Mouse (Mus musculus): Measurements from ENCODE around the gene Spata46. TPM values are rescaled to one million over a fixed set of nuclear protein-coding genes. Genes with fewer than 3 reads are reported as not detected.
A peak's percentile ranks its signal among the peaks of the same experiment; 100 is the strongest.

Spata46 gene
- total RNA-seq (2021): not detected
- long read RNA-seq, experiment 1, partial matches to known transcripts: 0 of 8 reads
- long read RNA-seq, experiment 1, other reads (novel, unspliced or antisense): 8 of 8 reads
- long read RNA-seq, experiment 2, partial matches to known transcripts: 0 of 3 reads
- long read RNA-seq, experiment 2, other reads (novel, unspliced or antisense): 3 of 3 reads

- H3K27ac ChIP-seq: no peak within 1 kb of the TSS
- H3K4me3 ChIP-seq: no peak within 1 kb of the TSS
- DNase-seq (ENCODE audit: low spot score in 2 of 2): no peak
- TF ChIP-seq CTCF (conservative IDR thresholded peaks at IDR 0.05): no peak
Measured at GRCm38 (mm10) chr1:170308503-170308902, at the start of gene Spata46. Gene Spata46 (plus strand): TSS chr1:170308803.

GRCm38 (mm10) chr1:170270281-170270680 lies 38.3 kb upstream of the Spata46 start:
- TF ChIP-seq CTCF (conservative IDR thresholded peaks at IDR 0.05): no peak
- Histone ChIP-seq H3K4me3 (no peak overlapping the region), H3K27ac (no peak overlapping the region)
- DNase-seq (ENCODE audit: low spot score in 2 of 2): no peak

- no peak for DNase-seq (ENCODE audit: low spot score in 2 of 2)
- no peak for TF ChIP-seq CTCF (conservative IDR thresholded peaks at IDR 0.05)
- Histone ChIP-seq H3K4me3 (no peak overlapping the region), H3K27ac (no peak overlapping the region)
Measured at GRCm38 (mm10) chr1:170270696-170271095, 37.9 kb upstream of the Spata46 start.

DNA sequence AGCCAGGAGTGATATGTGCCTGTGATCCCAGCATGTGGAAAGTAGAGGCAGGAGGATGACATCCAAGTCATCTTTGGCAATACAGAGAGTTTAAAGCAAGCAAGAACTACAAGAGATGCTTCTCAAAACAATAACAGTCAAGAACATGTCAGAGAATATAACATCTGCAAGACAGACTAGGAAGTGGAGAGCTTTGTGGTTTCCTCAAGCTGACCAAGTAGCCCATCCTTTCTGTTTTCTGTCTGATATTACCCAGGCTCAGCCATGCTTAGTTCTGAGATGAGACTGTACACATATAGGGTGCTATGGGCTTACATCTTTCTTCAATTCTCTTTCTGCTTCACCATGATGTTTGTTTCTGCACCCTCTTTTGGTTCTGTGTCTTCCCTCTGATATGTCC lies 35.4 kb upstream of the Spata46 start:
- DNase-seq (ENCODE audit: low spot score in 2 of 2): no peak
- Histone ChIP-seq H3K27ac (no peak overlapping the region), H3K4me3 (no peak overlapping the region)
- TF ChIP-seq CTCF (conservative IDR thresholded peaks at IDR 0.05): no peak

DNA sequence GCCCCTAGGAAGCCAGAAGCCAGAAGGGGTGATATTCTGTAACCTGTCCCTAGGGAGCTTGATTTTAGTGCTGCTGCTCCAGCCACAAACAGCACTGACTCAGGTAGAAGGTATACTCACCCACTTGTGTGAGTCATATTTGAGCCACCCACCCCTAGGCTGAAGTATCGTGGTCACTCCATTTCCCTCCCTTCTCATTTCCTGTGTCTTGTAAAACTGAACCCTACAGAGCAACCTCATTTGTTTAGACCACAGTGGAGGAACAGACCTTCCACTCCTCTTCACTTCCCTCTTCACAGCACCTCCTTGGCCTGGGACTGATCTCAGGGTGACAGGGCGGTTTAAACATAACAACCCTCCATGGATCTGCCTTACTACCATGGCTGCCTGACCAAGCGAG lies 31.6 kb upstream of the Spata46 start, which contains the start of gene Sh2d1b1:
Gene Sh2d1b1 (plus strand): TSS at position 305 of the 400 bp plus-strand sequence.
- TF ChIP-seq CTCF (conservative IDR thresholded peaks at IDR 0.05): no peak
- DNase-seq (ENCODE audit: low spot score in 2 of 2): no peak
- Histone ChIP-seq H3K4me3 (no peak within 1 kb of the TSS), H3K27ac (no peak within 1 kb of the TSS)

DNA sequence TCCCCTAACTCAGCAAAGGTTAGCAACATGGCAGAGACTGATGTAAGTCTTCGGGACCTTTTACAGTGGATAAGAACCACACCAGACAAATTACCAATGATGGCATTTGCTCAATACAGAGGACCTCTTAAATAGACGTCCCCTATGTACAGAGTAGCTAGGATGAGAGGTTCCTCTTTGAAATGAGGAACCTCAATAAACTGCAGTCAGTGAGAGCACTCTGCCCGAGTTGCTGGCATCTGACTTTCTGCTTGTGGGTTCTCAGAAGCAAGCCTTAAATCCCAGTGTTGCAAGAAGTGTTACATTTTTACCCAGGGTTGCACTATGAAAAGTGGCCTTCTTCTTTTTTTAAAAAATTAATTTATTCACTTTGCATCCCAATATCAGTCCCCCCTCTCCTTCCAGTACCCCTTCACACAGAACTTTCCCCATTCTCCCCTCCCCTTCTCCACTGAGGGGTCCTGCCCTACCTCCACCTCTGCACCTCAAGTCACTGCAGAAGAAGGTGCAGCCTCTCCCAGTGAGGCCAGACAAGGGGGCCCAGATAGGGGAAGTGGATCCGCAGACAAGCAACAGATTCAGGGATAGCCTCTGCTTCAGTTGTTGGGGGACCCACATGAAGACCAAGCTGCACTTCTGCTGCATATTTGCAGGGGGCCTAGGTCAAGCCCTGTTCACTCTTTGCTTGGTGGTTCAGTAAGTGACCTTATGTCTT lies 26.0 kb upstream of the Spata46 start:
- TF ChIP-seq CTCF (conservative IDR thresholded peaks at IDR 0.05): no peak
- no peak overlapping the region for H3K27ac ChIP-seq
- no peak overlapping the region for H3K4me3 ChIP-seq
- no peak for DNase-seq (ENCODE audit: low spot score in 2 of 2)

DNA sequence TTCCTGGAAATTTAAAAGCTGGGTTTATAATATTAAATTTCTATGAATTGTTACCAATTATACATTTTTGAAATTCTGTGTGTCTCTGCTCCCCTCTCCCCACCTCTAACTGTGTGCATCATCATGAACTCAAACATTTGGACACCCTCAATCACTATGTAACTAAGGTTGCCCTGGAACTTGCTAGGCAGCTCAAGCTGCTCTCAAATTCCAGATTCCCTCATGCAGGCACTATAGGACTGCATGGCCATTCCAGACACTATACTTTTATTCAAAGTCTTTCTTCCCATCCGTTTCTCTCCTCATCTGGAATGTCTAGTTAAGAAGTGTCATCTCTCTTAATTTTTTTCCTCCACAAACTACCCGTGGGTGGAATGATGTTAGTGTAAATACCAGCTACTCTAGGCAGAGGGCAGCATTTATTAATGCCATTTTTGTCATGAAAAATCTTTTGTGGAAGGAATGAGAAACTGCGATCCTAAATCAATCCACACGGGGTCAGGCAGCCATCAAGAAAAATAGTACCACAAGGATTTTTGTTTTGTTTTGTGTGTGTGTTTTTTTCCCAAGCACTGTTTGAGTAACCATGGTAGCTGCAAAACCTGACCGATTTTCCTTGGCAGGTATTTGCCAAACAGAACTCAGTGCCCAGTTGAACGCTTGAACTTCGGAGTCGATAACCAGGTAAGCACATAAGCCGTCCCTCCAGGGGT lies 16.2 kb upstream of the Spata46 start:
- peak; percentile 96 for TF ChIP-seq CTCF (conservative IDR thresholded peaks at IDR 0.05)
- peak overlapping the region; percentile 53 for H3K27ac ChIP-seq
- peak; percentile 70 to 72 for DNase-seq (ENCODE audit: low spot score in 2 of 2)
- H3K4me3 ChIP-seq: no peak overlapping the region

DNA sequence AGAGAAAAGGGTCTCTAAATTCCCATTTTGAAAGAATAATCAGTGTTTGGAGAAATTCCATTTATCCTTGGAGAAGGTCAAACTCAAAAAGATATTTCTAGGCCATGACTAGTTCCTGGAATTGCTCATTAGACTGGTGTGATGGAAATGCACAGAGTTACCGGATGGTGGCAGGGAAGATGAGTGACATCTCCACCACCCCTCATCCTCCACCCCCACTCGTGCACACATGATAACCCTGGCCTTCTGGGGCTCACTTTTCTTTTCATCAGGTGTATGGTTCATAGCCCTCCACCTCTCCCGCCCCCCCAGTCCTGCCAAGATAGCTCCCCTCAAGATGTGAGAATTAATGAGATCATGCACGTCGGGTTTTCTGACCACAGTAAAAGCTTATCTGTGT lies 15.3 kb upstream of the Spata46 start:
- no peak for TF ChIP-seq CTCF (conservative IDR thresholded peaks at IDR 0.05)
- Histone ChIP-seq H3K27ac (peak overlapping the region; percentile 53; the same call in 1 of the 2 replicates), H3K4me3 (no peak overlapping the region)
- no peak for DNase-seq (ENCODE audit: low spot score in 2 of 2)

DNA sequence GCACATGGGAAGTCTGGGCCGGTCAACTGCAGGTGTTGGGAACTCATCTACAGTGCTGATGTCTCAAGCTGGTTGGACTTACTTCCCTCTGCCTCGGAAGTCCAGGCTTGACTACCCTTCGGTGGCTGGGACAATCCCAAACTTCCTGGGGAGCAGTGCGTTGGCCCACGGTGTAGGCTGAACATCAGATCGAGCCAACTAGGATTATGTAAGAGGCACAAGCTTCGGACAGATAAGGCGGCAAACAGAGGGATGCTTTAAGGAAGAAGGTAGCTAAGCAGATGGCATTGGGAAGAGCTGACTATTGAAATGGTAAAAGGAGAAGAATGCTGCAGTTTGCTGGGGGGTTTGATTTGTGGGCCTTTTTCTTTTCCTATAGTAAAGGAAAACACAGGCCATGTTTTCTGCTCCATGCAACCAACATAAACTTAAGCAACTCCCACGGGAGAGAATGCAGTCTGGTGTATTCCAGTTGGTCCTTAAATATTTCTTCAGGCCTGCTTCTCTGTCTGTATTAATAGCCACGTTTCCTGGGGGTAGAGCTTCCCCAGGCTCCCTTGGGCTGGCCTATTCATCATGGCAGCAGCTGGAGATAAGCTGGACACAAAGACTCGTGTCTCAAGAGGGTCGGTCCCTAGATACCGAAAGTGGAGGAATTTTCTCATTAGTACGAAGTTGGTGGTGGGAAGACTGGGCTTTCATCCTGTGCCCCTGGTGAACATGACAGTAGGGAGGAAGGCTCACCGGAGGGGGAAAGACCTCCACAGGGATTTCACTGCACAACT lies 13.6 kb upstream of the Spata46 start:
- DNase-seq (ENCODE audit: low spot score in 2 of 2): peak in 1 of 2 experiments; percentile 14
- H3K4me3 ChIP-seq: no peak overlapping the region
- no peak for TF ChIP-seq CTCF (conservative IDR thresholded peaks at IDR 0.05)
- H3K27ac ChIP-seq: peak overlapping the region; percentile 28; the same call in 1 of the 2 replicates

DNA sequence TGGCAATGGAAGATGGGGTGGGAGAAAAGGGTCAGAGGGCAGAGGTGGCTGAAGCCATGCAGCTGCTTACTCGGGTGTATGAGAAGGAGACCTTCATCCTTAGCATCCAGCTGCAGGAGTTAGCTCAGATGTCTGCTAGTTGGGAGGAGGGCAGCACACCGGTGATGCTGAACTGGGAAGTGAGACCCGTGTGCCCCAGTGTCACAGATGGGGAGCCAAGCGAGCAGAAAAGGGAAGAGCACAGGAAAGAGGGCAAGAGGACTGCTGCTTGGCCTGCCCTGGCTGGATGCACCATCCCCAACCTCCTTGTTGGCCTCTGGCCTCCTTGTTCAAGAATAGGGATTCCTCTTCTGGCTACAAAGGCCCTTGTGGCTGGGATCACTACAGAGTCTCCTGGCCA lies 9.1 kb upstream of the Spata46 start:
- H3K4me3 ChIP-seq: no peak overlapping the region
- DNase-seq (ENCODE audit: low spot score in 2 of 2): no peak
- no peak overlapping the region for H3K27ac ChIP-seq
- TF ChIP-seq CTCF (conservative IDR thresholded peaks at IDR 0.05): no peak

DNA sequence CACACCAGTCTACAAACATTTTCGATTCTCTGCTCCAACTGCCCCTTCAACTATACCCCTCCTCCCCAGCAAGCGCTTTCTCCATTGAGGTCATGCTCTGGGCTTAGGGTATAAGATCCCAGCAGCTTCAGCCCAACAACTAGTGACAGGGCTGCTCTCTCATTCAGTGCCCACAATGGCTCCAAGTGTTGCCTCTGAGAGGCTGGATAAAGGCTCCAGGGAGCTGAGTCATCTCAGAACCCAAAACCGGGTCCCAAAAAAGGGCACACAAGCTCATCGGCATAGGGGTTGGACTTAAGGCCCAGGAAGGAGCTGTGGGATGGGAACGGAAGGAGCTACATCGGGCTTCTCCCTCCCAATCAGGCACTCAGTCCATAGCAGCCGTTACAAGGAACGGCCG lies 6.9 kb upstream of the Spata46 start:
- no peak for DNase-seq (ENCODE audit: low spot score in 2 of 2)
- Histone ChIP-seq H3K4me3 (no peak overlapping the region), H3K27ac (no peak overlapping the region)
- TF ChIP-seq CTCF (conservative IDR thresholded peaks at IDR 0.05): no peak

- no peak for DNase-seq (ENCODE audit: low spot score in 2 of 2)
- Histone ChIP-seq H3K4me3 (no peak overlapping the region), H3K27ac (no peak overlapping the region)
- TF ChIP-seq CTCF (conservative IDR thresholded peaks at IDR 0.05): no peak
Measured at GRCm38 (mm10) chr1:170302456-170302855, 6.1 kb upstream of the Spata46 start.

GRCm38 (mm10) chr1:170303103-170303502 lies 5.5 kb upstream of the Spata46 start:
- TF ChIP-seq CTCF (conservative IDR thresholded peaks at IDR 0.05): no peak
- no peak for DNase-seq (ENCODE audit: low spot score in 2 of 2)

More at GRCm38 (mm10) chr1:170303103-170303502, 5.5 kb upstream of the Spata46 start:
- H3K27ac ChIP-seq: no peak overlapping the region
- H3K4me3 ChIP-seq: no peak overlapping the region
